Mouse (Mus musculus) left cerebral cortex, postnatal 14 days (tissue): Measurements from ENCODE around the gene Mcl1. TPM values are rescaled to one million over a fixed set of nuclear protein-coding genes. Genes with fewer than 3 reads are reported as not detected.
"Not testable (repeated sequence)": the region's sequence is repeated elsewhere in the genome, so short reads cannot be mapped to it uniquely, and the experiment has no call there.

Experiments
- DNase-seq, 2 experiments: peaks; one replicate each; pipeline ENCODE4 v3.0.0; 2021 to 2022; ENCODE audit warnings: low spot score in 2 of 2, mixed read lengths in 1 of 2
- intact Hi-C: fragments of 180-260 bp; cut with DNase I; formaldehyde crosslinking; loops from one replicate; pipeline ENCODE4 v1.15.1; 2025
- total RNA-seq, 2 experiments: library from RNA; stranded (reverse); gene quantifications; 2 replicates each; pipeline ENCODE4 v1.2.3; 2021

The Mcl1 gene
- total RNA-seq, 2 experiments from 2014 or later: 58.6 to 69.2 TPM

DNA sequence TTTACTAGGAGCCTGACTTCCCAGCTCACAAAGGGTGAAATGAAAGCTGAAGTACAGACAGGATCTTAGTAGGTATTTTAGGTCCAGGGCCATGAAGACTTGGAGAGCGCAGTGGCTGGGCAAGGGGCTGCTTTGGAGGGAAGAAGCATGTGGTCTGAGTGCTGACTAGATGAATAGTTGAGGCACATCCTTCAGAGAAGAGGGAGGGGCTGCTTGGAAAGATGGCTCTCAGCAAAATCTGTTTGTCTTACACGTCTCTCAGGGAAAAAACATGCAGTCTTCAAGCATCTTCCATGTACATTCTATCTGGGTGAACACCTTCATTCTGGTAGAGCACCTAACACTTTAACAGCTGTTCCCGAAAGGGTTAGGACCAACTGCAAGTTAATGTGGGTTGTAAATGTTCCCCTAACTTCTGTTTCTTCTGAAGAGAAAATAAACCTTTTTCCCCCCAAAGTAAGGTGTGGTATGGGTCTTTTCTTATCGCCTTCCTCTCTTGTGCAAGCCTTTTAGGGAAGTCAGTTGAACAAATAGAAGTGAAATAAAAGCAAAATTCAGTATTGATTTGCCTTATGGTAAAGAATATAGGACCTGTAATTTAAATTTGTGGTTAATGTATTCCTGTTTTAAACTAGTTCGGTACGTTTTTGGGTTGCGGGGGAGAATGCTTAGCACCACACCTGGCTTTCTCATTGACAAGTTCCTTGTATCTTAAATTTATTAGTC is 4.3 kb downstream of the Mcl1 start:
- intact Hi-C loops: no loop called here
- DNase-seq: no peak

DNA sequence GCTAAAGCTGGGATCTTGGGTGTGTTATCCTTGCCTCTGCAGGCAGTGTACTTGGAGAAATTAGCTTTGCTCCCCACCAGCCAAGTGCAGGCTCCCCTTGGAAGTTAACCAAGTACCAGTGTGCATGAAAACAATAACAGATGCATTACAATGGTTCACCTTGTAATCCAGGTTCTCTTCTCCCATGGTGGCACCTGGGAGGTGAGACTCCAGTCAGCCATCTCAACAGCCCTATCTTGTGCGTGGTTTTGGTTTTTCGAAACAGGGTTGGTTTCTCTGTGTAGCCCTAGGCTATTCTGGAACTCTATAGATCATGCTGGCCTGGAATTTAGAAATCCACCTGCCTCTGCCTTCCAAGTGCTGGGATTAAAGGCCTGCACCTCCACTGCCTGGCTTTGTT is 4.9 kb downstream of the Mcl1 start:
- intact Hi-C loops: no loop called here
- no peak for DNase-seq

DNA sequence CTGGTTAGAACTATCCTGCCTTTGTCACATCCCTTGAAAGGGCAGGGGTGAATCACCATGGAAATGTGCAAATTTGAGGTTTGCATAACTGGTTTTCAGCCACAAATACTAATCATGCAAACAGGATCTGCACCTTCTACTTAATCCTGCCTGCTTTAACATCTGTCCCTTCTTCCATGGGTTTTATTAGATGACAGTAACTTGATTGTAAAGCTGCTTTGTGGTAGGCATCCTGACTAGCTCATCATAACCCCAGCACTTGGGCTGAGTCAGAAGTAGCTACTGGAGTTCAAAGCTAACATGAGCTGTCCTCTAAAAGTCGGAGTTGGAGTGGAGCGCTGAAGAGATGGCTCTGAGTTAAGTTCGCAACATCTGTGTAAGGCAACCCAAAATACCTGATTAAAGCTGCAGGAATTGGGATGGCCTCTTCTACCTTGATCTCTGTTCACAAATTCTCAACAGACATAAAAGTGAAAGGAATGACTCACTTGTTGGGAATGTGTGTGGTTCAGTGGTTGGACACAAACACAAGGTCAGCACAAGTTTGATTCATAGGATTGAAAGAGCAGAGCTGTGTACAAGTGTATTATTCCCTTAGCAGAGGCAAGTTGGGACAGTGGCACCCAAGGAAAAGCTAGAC is 5.5 kb downstream of the Mcl1 start:
- intact Hi-C loops: no loop called here
- no peak for DNase-seq

DNA sequence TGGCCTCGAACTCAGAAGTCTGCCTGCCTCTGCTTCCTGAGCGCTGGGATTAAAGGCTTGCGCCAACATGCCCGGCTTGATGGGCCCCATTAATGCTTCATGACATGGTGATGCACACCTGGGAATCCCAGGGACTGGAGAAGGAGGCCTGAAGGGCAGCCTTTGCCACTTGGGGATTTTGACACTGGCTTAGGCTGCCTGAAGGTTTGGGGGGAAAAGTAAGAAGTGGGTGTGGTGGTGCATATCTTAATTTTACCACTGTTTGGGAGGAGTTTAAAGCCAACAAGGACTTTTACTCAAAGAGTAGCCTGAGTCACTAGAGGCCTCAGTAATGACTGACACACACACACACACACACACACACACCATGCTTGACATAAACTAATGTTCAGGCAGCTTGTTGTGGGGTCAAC is 6.4 kb downstream of the Mcl1 start:
- intact Hi-C loops: no loop called here
- DNase-seq: no peak

DNA sequence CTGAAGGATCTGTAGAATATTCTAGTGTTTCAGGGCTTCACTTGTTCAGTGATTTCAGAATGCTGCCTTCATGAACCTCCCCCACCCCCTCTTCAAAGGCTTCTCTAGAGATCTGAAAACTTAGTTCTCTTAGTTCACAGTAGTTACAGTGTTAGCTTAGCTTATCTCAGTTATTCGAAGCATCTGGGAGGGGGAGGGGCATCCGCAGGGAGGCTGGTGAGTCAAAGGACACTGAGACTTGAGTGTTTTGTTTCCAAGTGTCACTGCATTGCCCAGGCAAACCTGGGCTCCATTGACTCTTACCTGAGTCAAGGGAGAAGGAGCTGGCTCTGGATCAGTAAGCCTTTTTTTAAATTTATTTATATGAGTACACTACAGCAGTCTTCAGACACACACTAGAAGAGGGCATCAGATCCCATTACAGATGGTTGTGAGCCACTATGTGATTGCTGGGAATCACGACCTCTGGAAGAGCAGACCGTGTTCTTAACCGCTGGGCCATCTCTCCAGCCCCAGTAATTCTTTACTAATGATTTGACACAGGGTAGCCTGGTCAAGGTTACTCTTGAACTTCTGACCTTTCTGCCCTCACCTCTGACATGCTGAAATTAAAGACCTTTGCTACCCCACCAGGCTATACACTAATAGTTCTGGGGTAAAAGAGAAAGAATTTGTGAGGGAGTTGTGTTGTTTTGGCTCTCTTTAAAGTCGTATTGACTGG is 7.7 kb downstream of the Mcl1 start:
- DNase-seq: no peak
- intact Hi-C loops: no loop called here

DNA sequence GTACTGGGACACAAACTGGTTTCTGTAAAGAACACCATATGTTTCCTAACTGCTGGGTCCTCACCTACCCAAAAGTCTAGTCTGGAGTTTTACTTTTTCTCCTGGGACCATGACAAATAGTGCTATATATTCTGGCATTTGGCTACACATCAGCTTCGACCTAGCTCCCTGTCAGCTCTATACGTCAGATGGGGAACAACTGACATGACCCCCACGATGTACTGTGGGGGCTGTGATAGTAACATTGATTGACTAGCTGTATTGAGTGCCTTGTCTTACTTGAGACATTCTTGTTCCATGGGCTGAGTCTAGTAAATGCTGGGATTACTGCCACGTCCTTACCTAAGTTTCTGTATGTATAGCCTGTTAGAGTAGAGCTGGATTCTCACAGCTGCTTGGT is 8.9 kb downstream of the Mcl1 start:
- DNase-seq: no peak
- intact Hi-C loops: no loop called here

DNA sequence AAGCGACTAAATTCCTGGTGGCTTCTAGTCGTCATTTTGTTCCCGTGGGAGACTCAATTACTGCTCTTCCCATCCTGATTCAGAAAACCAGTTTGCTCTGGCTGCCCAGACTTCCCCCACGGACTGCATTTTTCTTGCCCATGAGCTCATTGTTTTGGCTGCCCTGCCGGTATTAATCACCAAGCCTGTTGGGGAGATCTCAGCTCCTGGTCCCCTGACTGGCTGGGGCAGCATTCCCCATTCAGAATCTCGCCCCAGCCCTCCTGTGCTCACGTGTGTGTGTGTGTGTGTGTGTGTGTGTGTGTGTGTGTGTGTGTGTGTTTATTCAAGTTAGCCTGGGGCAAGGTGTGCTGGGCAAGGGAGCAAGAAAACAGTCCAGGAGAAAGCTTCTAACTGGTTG is 9.4 kb downstream of the Mcl1 start:
- DNase-seq: peak in 1 of 2 experiments; percentile 66
- intact Hi-C loops: no loop called here

DNA sequence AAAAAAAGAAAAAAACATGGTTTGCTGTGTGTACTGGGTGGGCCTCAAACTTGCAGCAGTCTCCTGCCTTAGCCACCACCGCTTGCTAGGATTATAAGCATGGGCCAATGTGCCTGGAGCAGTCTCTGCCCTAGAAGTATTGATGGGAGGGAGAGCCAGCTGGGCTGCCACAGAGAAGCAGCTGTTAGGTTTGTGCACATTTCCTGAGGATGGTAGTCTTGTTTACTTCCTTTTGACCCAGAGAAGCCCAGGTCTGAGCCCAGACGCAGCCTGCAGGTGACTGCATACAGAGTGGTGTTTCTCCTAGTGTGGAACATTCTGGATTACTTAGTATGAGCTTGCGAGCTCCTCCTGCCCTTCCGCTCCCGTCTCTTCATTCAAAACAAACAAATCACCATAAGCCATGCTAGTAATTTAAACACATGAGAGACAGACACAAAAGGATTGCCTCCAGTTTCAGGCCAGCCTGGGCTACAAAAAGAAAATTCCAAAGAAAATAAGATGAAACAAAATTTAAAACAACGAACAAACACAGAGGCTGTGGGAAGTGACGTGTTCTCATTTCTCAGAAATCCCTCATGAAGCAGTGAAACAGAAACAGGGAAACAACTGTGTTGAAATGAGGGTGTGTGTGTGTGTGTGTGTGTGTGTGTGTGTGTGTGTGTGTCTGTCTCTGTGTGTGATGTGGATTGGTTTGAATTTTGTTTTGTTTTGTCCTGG is 10.2 kb downstream of the Mcl1 start:
- intact Hi-C loops: no loop called here
- no peak for DNase-seq

DNA sequence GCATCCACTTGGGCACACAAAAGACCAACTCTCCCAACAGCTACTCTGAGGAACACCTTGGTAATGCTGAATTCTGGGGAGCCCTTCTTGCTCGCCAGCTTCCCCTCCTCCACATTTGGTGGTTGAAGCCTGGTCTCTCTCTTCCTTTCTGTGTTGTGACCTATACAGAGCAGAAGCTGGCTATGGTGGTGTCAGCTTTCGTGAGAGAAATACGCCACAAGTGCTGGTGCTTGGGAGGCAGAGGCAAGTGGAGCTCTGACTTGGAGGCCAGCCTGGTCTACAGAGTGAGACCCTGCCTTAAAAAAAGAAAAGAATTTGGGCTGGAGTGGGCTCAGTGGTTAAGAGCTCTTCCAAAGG is 10.7 kb downstream of the Mcl1 start:
- DNase-seq: no peak
- intact Hi-C loops: no loop called here

DNA sequence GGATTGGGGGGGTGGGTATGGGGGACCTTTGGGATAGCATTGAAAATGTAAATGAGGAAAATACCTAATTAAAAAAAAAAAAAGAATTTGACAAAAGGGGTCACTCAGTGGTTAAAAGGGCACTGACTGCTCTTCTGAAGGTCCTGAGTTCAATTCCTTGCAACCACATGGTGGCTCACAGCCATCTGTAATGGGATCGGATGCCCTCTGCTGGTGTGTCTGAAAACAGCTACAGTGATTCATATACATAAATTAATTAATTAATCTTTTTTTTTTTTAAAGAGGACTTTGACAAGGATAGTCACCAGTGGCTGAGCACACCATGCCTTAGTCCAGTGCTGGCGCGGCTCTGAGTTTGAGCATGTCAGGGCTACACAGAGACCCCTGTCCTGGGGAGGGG is 11.8 kb downstream of the Mcl1 start:
- DNase-seq, intact Hi-C loops: not testable (repeated sequence)

DNA sequence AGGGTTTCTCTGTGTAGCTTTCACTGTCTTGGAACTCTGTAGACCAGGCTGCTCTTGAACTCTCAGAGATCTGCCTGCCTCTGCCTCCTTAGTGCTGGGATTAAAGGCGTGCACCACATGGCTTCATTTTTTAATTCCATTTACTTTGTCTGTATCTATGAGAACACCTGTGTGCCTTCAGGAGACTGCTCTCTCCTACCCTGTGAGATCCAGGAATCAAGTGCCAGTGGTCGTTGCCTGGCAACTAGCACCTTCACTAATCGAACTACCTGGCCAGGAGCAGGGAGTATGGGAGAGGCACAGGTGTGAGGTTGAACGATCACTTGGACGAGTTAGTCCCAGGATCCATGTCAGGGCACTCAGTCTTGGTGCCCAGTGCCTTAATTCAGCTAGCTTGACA is 12.6 kb downstream of the Mcl1 start:
- no peak for DNase-seq
- intact Hi-C loops: no loop called here

DNA sequence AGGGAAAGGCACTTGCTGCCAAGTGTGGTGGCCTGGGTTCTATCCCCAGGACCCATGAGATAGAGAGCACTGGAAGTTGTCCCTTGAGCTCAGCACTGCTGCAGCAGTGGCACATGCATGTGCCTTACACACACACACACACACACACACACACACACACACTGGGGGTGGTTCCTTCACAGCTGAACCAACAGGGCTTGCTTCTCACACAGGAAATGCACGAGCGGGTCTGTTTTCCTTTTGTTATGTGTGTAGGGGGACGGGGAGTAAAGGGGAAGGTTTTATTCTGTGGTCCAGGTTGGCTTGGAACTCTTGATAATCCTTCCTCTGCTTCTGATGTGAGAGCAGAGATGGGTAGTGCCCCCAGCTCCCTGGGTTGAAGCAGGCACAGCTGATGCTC is 13.9 kb downstream of the Mcl1 start:
- peak in 1 of 2 experiments; percentile 50 for DNase-seq

DNA sequence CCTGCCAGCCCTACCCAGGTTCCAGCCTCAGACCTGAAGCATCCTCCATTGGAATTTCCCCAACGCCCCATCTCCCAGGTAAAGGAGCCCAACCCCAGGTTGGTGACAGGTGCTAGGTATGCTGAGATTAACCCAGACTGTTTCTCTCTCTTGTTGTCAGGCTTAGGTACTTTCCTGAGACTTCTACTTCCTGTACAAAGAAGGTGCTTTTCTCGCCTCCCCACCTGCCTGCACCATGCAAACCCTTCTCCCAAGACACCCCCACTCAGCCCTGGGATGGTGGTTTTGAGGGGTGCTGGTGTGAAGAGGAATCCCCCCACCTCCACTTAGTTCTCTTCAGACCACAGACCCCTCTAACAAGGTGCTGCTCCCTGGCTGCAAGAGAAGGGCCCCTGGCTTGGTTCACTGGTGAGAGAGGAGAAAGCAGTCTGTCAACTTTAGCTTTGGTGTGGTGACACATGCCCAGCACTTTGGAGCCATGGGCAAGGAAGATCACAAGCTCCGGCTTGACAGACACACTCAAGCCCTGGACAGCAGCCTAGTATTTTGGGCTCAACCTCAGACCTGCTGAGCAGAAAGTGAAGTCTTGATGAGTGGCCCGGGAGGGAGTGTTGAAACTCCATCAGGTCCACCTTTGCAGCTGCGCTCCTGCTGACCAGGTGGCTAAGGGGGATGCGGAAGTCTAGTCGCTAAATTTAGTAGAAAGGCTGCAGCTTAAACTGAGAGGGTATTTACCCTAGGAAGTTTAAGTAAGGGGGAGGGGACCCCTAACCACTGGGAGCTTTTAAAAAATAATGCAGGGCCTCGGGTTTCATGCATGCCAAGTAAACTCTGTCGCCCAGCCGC is 14.5 kb downstream of the Mcl1 start:
- intact Hi-C loops: no loop called here
- no peak for DNase-seq

More for the DNA sequence above, 13.9 kb downstream of the Mcl1 start:
- intact Hi-C loops: no loop called here

DNA sequence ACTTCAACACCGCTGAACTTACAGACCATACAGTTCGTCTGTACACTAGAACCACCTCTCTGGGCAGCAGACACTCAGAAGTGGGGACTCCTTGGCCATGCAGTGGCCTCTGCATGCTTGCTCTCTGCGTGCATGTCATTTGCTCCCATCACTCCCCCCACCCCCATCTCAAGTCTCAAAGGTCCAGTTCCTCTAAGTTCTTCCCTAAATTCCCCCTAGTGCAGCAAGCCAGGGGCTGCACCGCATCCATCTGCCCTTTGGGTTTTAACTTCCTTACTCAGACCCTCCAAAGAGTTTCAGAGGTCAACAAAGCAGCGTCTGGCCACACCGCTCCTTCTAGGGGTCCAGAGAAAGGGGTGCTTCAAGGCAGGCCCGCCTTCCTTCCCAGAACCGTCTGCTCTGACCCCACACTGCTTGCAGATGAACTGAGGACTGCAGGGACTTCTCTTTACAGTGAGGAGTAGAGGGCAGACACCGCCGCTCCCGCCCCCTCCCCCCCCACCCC is 15.2 kb downstream of the Mcl1 start:
- DNase-seq: no peak
- intact Hi-C loops: no loop called here

DNA sequence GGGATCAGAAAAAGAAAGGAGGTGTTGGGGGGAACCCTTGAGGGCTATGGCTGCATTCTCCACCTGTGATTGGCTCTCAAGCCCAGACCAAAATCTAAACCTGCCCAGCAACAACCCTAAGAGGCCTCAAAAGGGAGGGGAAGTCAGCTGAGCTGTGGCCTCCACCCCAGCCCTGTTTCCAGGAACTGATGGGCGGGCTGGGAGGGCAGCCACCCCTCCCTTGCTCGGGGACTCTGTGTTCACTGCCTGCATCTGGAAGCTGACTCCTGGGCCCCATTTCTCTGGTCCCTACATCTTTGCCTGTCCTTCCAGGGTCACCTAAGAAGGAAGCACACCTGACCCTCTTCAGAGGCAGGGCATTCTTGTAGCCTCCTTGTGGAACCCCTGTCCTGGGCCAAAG is 15.6 kb downstream of the Mcl1 start:
- peak in 1 of 2 experiments; percentile 39 for DNase-seq
- intact Hi-C loops: no loop called here

DNA sequence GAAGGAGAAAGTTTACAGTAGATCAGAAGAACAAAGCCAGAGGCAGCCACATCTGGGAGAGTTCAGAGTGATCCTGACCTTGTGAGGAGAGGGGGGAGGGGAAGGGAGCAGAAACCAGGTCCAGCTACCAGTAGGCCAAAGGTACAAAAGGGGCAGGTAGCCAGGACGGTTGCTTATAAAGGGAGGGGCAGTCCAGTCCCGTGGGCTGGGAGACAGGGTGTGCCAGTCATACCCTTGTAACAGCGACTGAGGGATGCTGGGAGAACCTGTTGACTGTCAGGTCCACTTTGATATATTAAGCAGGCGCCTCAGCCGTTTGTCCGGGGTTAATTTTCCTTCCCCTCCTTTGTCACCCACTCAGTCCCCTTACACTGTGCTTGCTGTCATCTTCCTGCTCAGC is 16.2 kb downstream of the Mcl1 start:
- DNase-seq: no peak
- intact Hi-C loops: no loop called here

DNA sequence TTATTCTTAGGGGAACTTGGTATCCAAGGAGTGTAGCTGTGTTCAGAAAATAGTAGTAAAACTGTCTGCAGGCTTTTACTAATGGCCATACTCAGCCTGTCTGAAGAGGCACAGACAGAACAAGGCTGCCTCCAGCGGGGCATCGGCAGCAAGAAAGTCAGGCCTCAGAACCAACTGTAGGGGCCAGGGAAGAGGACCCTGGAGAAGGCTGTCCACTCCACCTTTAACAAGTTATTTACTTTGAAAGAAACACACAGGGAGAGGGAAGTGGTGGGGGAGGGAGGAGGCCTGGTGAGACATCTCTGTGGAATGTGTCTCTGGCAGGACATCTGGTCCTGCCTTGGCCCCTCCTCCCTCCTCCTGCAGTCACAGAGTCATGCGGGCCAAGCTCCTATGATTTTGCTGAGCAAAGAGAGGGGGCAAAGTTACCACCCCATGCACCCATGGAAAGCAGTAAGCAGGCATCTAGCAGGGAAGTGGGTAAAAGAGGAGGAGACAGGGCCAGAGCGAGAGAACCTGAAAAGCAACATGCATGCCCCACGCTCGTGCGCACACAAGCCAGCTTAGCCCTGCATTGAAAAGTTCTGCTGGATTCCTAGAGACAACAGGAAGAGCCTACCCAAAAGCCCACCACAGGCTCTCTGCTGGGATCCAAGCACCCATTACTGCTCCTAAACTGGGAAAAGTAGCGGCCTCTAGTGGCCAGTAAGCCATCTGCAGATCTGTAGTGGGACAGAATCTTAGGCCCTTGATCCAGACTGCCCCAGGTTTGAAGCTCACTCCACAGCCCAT is 16.9 kb downstream of the Mcl1 start:
- intact Hi-C loops: no loop called here
- peak; percentile 60 to 71 for DNase-seq

DNA sequence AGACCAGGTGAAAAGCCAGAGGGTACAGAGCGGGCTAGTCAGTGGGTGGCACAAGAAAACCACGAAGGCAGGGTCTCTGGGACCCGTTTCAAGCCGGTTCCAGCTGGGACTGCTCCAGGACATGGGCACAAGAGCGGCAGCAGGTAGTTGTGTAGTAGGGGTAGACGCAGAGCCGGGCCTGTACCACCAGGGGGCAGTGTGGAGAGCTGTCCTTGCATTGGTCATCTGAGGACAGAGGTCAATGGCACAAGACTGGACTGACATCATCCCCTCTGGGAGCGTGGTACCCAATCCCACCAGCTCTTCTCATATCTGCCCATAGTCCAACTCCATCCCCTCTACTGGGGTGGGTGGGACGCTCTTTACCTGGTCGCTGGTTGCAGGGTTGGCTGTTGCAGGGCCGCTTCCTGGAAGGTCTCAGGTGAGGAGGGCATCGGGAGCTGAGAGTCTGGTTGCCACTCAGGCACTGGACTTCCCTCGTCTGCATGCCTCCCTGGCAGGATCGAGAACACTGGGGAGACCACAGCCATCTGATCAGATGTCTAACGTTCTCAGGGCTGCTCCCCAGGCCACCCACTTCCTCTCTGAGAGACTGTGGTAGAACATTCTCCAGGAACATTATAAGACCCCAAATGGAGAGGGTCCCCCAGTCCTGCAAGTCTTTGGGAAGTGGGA is 18.3 kb downstream of the Mcl1 start:
- intact Hi-C loops: no loop called here

More for the DNA sequence above, 18.3 kb downstream of the Mcl1 start:
- peak; percentile 37 to 46 for DNase-seq
